Mouse (Mus musculus): ENCODE measurements around the gene Neto2. TPM values are rescaled to one million over a fixed set of nuclear protein-coding genes. Genes with fewer than 3 reads are reported as not detected.
"Not testable (repeated sequence)": the region's sequence is repeated elsewhere in the genome, so short reads cannot be mapped to it uniquely, and the experiment has no call there.

Neto2 gene
- polyA plus RNA-seq, 1 experiment from 2014 or later: 17.9 TPM

- ChIA-PET POLR2A (no interaction called here), CTCF (interaction anchor here (1.1 to 1.4 kb wide), 3 partner anchors 11 to 883 kb away, joined by 3 to 4 read pairs (median 3); no protein-coding TSS in a partner anchor)
- TF ChIP-seq CTCF (IDR thresholded peaks at IDR 0.05): no peak
These were observed 49.5 kb downstream of the Neto2 start for GRCm38 (mm10) chr8:85651201-85651600.

GRCm38 (mm10) chr8:85648553-85648952, 52.2 kb downstream of the Neto2 start:
- in situ Hi-C loops (cut with MboI; ENCODE audit: low pct_unique_long_range_greater_than_20kb): no loop called here
- DNase-seq (ENCODE audit: low read depth, low spot score) (no peak), ATAC-seq (no peak)
- no peak for TF ChIP-seq CTCF (IDR thresholded peaks at IDR 0.05)
- POLR2A ChIA-PET: no interaction called here
- CTCF ChIA-PET: interaction anchor here (1.1 kb wide), 1 partner anchor 13 kb away, joined by 3 read pairs; no protein-coding TSS in a partner anchor
- no peaks in the 10 kb centered on the region for H3K27me3 ChIP-seq

More at GRCm38 (mm10) chr8:85651201-85651600, 49.5 kb downstream of the Neto2 start:
- H3K27me3 ChIP-seq: no peaks in the 10 kb centered on the region
- ATAC-seq (no peak), DNase-seq (ENCODE audit: low read depth, low spot score) (no peak)
- in situ Hi-C loops (cut with MboI; ENCODE audit: low pct_unique_long_range_greater_than_20kb): no loop called here

GRCm38 (mm10) chr8:85644921-85645665, 55.6 kb downstream of the Neto2 start:
- ATAC-seq: no peak
- in situ Hi-C loops (cut with MboI; ENCODE audit: low pct_unique_long_range_greater_than_20kb): no loop called here

GRCm38 (mm10) chr8:85624450-85624849, 76.3 kb downstream of the Neto2 start:
- no peak for ATAC-seq
- TF ChIP-seq CTCF (IDR thresholded peaks at IDR 0.05): no peak
- DNase-seq (ENCODE audit: low read depth, low spot score): no peak
- ChIA-PET CTCF (no interaction called here), POLR2A (no interaction called here)
- H3K27me3 ChIP-seq: no peaks in the 10 kb centered on the region
- in situ Hi-C loops (cut with MboI; ENCODE audit: low pct_unique_long_range_greater_than_20kb): no loop called here

More at GRCm38 (mm10) chr8:85644921-85645665, 55.6 kb downstream of the Neto2 start:
- DNase-seq (ENCODE audit: low read depth, low spot score): no peak
- ChIA-PET CTCF (interaction anchor here (0.6 to 0.9 kb wide), 2 partner anchors 17 to 891 kb away, joined by 3 read pairs; no protein-coding TSS in a partner anchor), POLR2A (no interaction called here)
- no peak for TF ChIP-seq CTCF (IDR thresholded peaks at IDR 0.05)
- no peaks in the 10 kb centered on the region for H3K27me3 ChIP-seq

GRCm38 (mm10) chr8:85623246-85623645, 77.5 kb downstream of the Neto2 start:
- no peak for ATAC-seq
- ChIA-PET CTCF (no interaction called here), POLR2A (no interaction called here)

GRCm38 (mm10) chr8:85618789-85619188, 81.9 kb downstream of the Neto2 start:
- CTCF ChIA-PET: interaction anchor here (1.2 kb wide), 1 partner anchor 19 kb away, joined by 4 read pairs; no protein-coding TSS in a partner anchor
- H3K27me3 ChIP-seq: no peaks in the 10 kb centered on the region
- TF ChIP-seq CTCF (IDR thresholded peaks at IDR 0.05): no peak
- in situ Hi-C loops (cut with MboI; ENCODE audit: low pct_unique_long_range_greater_than_20kb): no loop called here
- ATAC-seq (no peak), DNase-seq (ENCODE audit: low read depth, low spot score) (no peak)
- POLR2A ChIA-PET: no interaction called here

More at GRCm38 (mm10) chr8:85623246-85623645, 77.5 kb downstream of the Neto2 start:
- H3K27me3 ChIP-seq: no peaks in the 10 kb centered on the region
- in situ Hi-C loops (cut with MboI; ENCODE audit: low pct_unique_long_range_greater_than_20kb): no loop called here
- no peak for DNase-seq (ENCODE audit: low read depth, low spot score)
- TF ChIP-seq CTCF (IDR thresholded peaks at IDR 0.05): no peak

GRCm38 (mm10) chr8:85617125-85617524, 83.6 kb downstream of the Neto2 start:
- CTCF ChIA-PET; H3K27me3 ChIP-seq; ATAC-seq; DNase-seq (ENCODE audit: low read depth, low spot score); in situ Hi-C loops (cut with MboI; ENCODE audit: low pct_unique_long_range_greater_than_20kb); POLR2A ChIA-PET: not testable (repeated sequence)

GRCm38 (mm10) chr8:85608836-85609235, 91.9 kb downstream of the Neto2 start:
- ATAC-seq: no peak
- DNase-seq (ENCODE audit: low read depth, low spot score): no peak
- CTCF ChIA-PET: interaction anchor here (1.2 to 1.4 kb wide), 2 partner anchors 45 to 54 kb away, joined by 4 read pairs; no protein-coding TSS in a partner anchor
- in situ Hi-C loops (cut with MboI; ENCODE audit: low pct_unique_long_range_greater_than_20kb): loop anchor here (10.0 kb wide), 1 partner anchor 976 kb away; the partner anchor contains the start of gene Abcc12
- POLR2A ChIA-PET: interaction anchor here (1.1 kb wide), 1 partner anchor 15 kb away, joined by 3 read pairs; no protein-coding TSS in a partner anchor
- TF ChIP-seq CTCF (IDR thresholded peaks at IDR 0.05): no peak
- no peaks in the 10 kb centered on the region for H3K27me3 ChIP-seq

GRCm38 (mm10) chr8:85607804-85608203, 92.9 kb downstream of the Neto2 start:
- no peak for TF ChIP-seq CTCF (IDR thresholded peaks at IDR 0.05)
- in situ Hi-C loops (cut with MboI; ENCODE audit: low pct_unique_long_range_greater_than_20kb): loop anchor here (10.0 kb wide), 1 partner anchor 977 kb away; the partner anchor contains the start of gene Abcc12
- ChIA-PET CTCF (interaction anchor here (1.2 to 1.5 kb wide), 3 partner anchors 12 to 55 kb away, joined by 3 to 4 read pairs (median 4); no protein-coding TSS in a partner anchor), POLR2A (interaction anchor here (0.7 to 1.1 kb wide), 2 partner anchors 14 to 146 kb away, joined by 3 read pairs; no protein-coding TSS in a partner anchor)
- DNase-seq (ENCODE audit: low read depth, low spot score) (no peak), ATAC-seq (no peak)
- no peaks in the 10 kb centered on the region for H3K27me3 ChIP-seq

GRCm38 (mm10) chr8:85606974-85607373, 93.8 kb downstream of the Neto2 start:
- POLR2A ChIA-PET: interaction anchor here (0.7 kb wide), 1 partner anchor 145 kb away, joined by 3 read pairs; no protein-coding TSS in a partner anchor
- TF ChIP-seq CTCF (IDR thresholded peaks at IDR 0.05): no peak
- CTCF ChIA-PET: interaction anchor here (0.9 to 1.6 kb wide), 4 partner anchors 11 to 979 kb away, joined by 3 to 5 read pairs (median 3); no protein-coding TSS in a partner anchor
- in situ Hi-C loops (cut with MboI; ENCODE audit: low pct_unique_long_range_greater_than_20kb): loop anchor here (10.0 kb wide), 1 partner anchor 978 kb away; the partner anchor contains the start of gene Abcc12
- H3K27me3 ChIP-seq: no peaks in the 10 kb centered on the region
- DNase-seq (ENCODE audit: low read depth, low spot score) (no peak), ATAC-seq (no peak)
